Mouse (Mus musculus): ENCODE results near the gene Nthl1.
A peak's percentile ranks its signal among the peaks of the same experiment; 100 is the strongest.

Gene Nthl1

DNA sequence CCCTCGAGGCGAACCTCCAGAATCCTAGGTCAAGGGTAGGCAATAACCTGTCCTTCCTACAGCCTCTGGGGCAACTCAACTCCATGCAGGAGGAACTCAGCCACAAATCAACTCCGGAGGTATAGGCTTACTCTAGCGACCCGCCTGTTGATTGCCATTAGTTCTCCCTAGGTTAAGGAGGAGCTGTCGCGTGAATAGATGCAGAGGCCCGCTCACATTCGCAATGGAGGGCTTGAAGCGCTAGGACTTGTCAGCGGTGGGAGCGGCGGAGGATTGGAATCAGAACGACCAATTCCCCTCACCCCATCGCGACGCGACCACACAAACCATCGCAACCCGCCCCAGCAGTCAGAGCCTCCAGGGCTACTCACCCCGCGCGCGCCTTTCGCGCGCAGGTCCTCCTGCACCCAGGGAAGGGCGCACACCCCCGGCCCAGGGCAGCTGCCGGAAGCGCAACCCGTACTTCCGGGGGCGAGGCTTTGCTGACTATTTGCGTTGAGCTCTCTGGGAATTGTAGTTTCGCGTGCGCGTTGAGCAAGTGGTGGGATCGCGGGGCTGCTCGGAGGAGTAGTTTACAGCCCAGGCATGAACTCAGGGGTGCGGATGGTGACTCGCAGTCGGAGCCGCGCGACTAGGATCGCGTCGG, at the start of gene Nthl1, which contains the start of gene Tsc2:
Gene Nthl1 (plus strand): TSS at position 514 of the 646 bp plus-strand sequence.
Gene Tsc2 (minus strand): TSS at position 464 of the 646 bp plus-strand sequence.
- DNase-seq (ENCODE audit: low read depth, low spot score): peak; percentile 54

DNA sequence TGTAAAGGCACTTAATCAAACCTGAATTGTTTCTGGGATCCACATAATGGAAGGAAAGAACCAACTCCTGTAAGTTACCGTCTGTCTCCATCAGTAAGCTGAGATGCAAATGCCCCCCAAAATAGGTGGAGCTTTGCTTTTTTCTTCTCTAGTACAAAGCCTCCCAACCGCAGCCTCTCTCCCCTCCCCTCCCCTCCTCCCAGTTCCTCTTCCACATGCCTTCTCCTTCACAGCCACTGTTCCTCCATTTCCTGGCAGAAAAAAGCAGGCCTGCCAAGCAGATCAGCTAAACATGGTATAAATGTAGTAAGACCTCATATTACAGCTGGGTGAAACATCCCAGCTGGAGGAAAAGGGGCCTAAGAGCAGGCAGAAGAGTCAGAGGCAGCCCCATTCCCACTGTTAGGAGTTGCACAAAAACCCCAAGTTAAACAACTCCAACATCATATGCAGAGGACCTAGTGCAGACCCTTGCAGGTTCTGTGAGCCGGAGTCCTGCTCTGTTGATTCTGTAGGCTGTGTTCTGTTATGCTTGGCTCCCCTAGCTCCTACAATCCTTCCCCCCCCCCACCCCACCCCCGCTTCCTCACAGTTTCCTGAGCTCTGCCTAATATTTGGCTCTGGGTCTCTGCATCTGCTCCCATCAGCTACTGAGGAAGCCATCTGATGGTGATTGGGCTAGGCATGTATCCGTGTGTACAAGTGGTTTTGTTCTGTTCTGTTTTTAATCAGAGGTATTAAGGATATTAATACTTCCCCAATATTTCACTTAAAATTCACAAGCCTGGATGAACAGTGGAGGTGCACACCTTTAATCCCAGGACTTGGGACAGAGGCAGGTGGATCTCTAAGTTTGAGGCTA, 48.6 kb upstream of the Nthl1 start:
- DNase-seq (ENCODE audit: low read depth, low spot score): no peak

DNA sequence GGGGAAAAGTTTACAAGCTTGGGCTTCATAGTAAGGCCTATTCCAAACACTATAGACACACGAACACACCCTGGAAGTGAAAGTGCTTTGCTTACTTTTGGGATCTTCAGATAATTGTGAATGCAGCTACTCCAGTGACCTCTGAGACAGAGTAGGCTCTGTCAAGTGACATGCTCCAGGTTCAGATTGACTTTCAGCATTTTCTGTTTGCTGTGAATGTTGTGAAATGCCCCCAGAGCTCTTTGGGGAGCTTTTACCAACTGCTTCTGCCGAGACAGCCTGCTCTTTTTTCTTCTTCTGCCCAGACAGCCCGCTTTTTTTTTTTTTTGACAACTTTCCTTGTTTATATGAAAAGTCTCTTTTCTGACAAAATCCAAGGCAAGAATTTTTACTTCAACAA, 48.0 kb upstream of the Nthl1 start:
- DNase-seq (ENCODE audit: low read depth, low spot score): no peak

DNA sequence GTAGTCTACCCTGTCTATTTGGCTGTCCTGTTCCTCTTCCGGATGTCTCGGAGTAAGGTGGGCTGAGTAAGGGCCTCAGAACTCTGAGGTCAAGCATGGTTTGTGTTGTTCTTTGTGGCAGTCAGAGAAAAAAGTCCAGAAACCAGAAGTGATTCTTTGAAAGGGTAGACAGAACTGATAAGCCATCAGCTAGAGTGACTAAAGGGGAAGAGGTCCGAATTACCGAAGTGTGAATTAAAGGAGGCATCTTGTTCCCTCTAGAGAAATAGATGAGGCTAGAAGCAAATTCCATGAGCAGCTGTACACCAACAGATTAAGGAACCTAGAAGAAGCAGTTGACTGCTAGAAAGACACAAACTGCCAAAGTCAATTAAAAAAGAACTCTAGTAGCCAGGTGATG, 45.9 kb upstream of the Nthl1 start:
- DNase-seq (ENCODE audit: low read depth, low spot score): no peak

DNA sequence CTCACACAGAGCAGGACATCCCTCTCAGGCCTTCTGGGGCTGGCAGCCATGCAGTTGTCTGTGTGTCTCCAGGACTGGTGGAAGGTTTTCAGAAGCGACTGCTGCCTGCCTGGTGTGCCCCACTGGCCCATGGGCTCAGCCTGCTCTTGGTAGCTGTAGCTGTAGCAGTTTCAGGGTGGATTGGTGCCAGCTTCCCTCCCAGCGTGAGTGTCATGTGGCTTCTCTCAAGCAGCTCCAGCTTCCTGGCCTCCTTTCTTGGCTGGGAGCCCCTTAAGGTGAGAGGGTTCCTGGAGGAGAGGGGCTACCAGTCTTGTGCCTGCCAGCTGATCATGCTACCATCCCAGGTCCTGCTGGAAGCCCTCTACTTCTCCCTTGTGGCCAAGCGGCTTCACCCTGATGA, 41.5 kb upstream of the Nthl1 start:
- no peak for DNase-seq (ENCODE audit: low read depth, low spot score)

DNA sequence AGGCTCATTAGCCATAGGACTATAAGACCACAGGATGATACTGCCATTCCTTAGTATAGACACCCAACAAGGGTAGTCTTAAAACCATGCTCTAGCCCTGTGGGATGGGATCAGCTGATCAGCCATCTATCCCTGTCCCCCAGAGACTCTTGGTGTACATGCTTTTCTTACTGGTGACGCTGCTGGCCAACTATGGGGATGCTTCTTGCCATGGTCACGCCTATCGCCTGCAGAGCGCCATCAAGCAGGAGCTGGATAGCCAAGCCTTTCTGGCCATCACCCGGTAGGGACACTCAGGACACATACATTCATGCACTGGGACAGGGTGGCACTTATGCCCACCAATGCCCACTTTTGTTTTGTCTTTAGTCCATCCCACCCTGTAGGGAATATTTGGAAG, 40.8 kb upstream of the Nthl1 start:
- no peak for DNase-seq (ENCODE audit: low read depth, low spot score)

DNA sequence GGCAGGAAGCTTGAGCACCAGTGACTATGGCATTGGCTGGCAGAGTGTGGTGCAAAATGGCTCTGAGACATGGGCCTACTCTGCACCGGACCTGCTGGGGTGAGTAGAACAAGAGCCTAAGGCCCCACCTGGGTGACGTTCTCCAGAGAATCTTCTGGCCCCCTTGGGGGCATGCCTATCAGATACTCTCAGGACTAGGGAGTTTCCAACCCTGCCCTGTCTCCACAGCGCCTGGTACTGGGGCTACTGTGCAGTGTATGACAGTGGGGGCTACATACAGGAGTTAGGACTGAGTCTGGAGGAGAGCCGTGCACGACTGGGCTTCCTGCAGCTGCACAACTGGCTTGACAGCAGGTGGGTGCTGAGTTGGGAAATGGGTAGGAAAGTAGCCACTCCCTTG, 39.2 kb upstream of the Nthl1 start:
- no peak for DNase-seq (ENCODE audit: low read depth, low spot score)

DNA sequence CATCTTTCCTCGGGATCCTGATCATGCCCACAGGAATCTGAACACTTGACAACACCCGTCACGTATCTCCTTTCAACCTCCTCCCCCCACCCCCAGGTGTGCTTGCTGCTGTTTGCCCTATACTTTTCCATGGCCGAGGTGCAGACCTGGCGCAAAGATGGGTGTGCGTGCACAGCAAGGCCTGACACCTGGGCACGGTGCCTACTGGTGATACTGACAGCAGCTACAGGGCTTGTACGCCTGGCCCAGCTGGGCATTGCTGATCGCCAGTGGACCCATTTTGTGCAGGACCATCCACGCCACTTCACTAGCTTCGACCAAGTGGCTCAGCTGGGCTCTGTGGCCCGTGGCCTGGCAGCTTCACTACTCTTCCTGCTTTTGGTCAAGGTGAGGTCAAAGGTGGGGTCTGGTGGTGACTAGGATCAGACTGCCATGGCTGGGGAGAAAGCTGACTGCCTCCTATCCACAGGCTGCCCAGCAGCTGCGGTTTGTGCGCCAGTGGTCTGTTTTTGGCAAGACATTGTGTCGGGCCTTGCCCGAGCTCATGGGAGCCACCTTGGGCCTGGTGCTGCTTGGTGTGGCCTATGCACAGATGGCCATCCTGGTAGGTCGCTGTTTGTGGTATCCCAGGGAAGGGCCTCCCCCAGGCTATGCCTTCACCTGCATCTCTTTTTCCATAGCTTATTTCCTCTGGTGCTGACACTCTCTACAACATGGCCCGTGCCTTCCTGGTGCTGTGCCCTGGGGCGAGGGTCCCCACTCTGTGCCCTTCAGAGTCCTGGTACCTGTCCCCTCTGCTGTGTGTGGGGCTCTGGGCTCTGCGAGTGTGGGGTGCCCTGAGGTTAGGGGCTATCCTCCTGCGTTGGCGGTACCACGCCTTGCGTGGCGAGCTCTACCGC, 38.2 kb upstream of the Nthl1 start:
- DNase-seq (ENCODE audit: low read depth, low spot score): no peak

DNA sequence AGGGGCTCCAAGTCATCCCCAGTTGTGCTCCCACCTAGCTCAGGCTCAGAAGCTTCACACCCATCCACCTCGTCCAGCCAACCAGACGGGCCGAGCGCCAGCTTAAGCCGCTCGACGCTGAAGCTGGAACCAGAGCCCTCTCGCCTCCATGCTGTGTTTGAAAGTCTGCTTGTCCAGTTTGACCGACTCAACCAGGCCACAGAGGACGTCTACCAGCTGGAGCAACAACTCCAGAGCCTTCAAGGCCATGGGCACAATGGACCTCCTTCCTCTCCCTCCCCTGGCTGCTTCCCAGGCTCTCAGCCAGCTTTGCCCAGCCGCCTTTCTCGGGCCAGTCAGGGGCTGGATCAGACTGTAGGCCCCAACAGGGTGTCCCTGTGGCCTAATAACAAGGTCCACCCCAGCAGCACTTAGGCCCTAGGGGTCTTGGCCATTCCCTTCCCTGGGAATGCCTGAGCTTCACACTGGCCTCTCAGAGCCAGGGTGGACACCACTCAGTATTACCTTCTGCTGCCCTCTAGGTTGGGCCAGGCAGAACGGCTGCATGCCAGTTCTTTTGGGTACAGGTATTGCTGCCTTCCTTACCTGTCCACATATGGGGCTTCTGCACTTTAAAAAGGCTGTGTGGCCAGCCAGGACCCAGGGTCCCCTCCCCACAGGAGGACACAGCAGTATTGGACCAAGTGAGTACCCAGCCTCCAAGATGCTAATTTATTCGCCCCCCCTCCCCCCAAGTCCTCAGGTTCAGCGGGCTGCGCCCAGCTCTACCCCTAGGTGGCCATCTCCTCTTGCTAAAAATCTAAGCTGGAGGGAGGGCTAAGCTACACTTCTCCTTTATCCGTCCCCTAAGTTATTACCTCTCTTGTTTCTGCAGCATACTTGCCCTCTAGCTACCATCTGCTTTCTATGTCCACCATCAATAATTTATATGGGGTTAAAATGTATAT, 37.1 kb upstream of the Nthl1 start:
- DNase-seq (ENCODE audit: low read depth, low spot score): no peak

DNA sequence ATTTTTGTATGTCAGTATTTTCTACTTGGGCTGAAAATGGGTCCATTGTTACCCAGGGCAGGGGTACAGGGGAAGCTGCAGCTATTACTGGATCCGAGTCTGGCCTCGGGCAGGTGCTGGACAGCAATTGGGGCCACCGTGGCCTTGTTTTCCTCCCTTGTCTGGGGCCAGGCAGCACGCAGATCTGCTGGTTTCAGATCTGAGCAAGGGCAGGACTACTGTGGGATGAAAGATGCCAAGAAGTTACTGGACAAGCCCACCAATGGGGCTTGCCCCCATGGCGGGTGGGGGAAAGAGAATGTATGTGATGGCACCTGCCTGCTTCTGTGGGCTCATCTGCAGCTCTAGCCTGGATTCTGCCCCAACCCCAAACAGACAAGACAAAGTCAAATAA, 36.4 kb upstream of the Nthl1 start:
- no peak for DNase-seq (ENCODE audit: low read depth, low spot score)

DNA sequence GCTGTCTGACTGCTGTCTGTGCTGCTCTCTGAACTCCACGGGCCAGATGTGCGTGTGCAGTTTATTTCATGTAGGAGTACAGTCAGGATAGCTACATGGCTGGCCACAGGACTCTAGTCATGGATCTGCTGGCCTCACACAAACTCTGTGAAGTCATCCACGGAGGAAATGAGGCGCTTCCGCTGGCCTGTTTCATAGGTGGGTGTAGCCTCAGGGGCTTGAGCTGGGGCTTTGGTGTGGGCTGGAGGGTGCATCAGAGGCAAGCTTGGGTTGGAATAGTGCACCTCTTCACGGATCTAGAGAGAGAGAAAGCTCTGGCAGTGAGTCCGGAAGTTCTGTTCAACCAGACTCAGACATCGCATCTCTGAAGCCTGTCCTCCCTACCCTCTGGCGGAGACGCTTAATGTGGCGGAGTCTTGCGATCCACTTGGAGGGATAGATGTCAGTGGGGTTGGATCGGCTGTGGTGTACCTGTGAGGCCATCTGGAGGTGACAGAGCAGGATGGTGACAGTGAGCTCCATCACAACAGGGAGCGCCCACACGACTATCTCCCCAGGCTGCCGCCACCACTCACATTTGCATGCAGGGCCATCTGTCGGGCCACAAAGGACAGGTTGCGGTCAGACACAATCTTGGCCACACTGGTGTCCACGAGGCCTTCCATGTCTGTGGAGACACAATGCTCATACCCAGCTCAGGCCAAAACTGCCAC, 35.9 kb upstream of the Nthl1 start:
- DNase-seq (ENCODE audit: low read depth, low spot score): no peak

DNA sequence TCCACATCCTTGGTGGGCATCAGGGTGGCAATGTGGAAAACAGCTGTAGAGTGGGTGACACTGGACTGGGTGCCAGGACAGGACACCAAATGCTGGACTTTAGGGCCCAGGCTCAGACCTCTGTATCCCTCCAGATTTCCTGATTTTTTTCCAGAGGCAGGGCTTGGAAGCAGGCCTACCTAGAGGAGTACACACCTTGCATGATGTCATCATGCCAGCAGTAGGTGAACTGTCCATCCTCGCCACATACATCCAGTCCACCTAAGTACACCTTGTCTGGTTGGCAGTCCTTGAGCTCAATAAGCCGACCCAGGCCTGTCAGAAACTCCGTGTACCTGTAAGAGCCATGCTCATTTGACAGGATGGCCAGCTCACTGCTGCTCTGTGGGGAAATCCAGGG, 34.5 kb upstream of the Nthl1 start:
- no peak for DNase-seq (ENCODE audit: low read depth, low spot score)

DNA sequence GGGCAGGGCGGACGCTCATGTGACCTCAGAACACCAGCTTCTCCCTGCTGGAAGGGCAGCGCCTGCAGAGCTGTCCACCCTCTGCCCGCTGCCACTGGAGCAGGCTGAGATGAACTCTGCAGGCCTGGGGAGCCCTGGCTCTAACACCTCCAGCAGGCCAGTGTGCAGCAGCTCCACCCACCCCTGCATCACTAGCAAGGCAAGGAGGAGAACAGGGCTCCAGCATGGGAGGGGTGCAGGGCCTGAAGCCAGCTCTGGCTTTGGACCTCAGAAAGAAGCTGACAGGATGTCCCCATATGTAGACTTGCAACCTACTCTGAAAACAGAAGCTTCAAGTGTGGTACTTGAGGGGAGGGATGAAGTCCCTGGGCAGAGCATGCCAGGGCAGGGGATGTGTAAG, 32.0 kb upstream of the Nthl1 start:
- no peak for DNase-seq (ENCODE audit: low read depth, low spot score)

DNA sequence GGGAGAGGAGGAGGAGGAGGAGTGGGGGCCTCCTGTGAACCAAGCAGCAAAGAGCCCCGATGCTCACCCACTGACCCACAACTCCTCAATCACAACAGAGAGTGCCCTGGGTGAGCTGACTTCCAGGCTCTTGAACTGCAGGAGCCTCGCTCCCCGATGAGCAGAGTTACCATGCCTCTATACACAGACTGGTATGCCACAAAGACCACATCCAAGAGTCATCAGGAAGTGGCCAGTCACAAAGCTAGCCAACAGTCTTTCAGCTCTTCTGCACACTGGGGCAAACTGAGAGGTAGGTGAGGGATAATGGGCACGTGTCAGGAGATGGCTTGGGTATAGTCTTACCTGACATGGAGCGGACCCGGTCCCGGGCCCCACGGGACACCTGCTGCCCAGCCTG, 28.5 kb upstream of the Nthl1 start:
- DNase-seq (ENCODE audit: low read depth, low spot score): no peak

DNA sequence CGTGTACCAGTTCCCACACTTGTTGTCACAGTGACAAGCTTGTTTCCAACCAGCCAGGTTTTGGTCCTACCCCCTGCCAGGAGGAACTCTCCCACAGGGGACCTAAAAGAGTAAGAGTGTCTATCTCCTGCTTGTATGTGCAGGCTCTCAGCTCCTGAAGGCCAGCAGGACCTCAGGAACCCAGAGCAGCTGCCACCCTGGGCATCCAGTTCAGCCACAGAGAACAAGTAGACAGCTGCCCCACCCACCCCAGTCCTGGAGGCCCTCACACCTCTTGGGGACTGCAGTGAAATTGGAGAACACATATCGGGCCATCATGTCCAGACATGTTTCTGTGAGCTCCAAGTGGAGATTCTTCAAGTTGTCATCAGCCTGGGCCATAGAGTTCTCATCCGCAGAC, 27.9 kb upstream of the Nthl1 start:
- DNase-seq (ENCODE audit: low read depth, low spot score): no peak

DNA sequence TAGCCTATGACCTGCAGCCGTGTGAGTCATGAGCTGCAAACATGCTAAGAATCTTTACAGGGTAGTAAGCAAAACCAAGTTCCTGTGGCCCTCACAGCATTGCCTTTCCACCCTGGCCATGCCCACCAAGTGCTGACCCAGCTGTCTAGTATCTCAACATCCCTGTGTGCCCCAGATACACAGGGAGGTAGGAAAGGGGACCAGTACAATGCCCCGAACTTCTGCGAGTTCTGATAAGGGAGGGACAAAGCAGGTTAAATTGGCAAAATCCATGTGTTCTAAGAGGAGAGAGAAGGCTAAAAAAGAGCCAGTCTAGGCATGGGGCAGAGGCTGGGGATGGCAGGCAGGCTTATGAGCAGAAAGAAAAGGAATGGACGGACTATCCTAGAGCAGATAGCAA, 24.1 kb upstream of the Nthl1 start:
- no peak for DNase-seq (ENCODE audit: low read depth, low spot score)

DNA sequence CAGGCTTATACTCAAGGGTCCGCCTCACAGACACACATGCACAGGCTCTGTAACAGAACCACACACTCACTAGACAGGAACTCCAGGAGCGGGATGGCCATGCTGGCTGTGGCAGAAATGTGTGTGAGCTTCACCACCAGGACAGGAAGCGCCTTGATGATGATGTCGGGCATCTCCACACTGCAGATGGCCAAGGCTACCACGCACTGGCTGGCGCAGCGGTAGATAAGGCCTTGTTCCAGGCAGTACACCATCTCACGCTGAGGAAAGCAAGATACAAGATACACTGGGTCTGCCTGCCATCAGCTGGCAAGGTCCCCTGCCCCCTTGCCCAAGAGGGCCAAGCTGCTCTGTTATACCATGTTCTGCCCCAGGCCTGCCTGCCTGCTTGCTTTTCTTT, 23.6 kb upstream of the Nthl1 start:
- no peak for DNase-seq (ENCODE audit: low read depth, low spot score)

DNA sequence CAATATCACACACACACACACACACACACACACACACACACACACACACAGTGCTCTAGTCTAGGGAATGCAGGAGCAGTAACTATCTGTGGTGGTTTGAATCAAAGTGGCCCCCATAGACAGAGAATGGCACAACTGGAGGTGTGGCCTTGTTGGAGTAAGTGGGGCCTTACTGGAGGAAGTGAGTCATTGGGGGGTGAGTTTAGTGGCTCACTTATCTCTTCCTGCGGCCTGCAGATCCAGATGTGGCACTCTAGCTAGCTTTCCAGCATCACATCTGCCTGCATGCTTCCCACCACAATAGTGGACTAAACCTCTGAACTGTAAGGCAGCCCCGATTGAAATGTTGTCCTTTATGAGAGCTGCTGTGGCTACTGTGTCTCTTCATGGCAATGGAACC, 21.8 kb upstream of the Nthl1 start:
- DNase-seq (ENCODE audit: low read depth, low spot score): no peak

DNA sequence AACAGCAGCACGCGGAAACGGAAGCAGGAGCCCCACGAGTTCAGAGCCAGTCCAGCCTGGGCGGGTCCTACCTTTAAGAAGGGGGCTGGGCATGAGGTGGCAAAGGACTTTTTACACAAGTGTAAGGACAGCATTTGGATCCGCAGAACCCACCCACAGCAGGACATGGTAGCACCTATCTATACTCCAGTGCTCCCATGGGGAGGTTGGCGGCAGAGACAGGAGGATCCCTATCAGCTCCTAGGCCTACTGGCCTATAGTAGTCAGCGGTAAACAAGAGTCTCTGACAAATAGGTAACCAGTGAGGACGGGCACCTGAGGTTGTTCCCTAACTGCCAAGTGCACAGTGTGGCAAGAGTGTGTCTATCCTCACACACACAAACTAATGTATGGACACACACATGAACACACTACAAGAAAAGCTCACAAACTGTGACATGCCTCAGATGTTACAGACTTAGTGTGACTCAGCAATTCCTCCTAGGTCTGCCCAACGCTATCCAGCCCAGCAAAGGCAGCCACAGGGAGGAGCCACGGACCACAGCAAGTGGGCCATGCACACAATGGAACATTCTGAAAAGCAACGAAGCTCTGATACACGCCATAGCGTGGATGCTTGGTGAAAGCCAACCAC, 14.8 kb upstream of the Nthl1 start:
- DNase-seq (ENCODE audit: low read depth, low spot score): no peak

DNA sequence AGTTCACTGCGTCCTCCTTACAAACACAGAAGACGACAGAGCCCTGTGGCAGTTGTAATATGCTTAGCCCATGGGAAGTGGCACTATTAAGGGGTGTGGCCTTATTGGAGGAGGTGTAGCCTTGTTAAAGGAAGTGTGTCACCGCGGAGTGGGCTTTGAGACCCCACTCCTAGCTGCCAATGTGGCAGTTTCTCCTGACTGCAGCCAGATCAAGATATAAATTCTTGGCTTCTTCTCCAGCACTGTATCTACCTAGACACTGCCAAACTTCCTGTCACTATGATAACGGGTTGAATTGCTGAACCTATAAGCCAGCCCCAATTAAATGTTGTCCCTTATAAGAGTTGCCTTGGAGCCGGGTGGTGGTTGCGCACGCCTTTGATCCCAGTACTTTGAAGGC, 7.0 kb upstream of the Nthl1 start:
- DNase-seq (ENCODE audit: low read depth, low spot score): no peak

Data from brain, embryonic 18.5 days (tissue).